Comparison of ENCODE assay signal across 8 mouse cellular contexts in genomic region chr16:17732841-17733340, GRCm38 (mm10). TPM values are rescaled to one million over a fixed set of nuclear protein-coding genes. Genes with fewer than 3 reads are reported as not detected.
DNase-seq lines count a peak whose midpoint lies in the region; ATAC-seq and TF ChIP-seq lines count a peak whose summit lies in the region.

Gene Med15, minus strand, starts transcription at chr16:17732891.

- H3K27me3 ChIP-seq in intestine, embryonic 14.5 days (replicated peaks; ENCODE audit: control insufficient read depth, insufficient read depth, low read length): no peaks in the 10 kb centered on the region

- no peak for DNase-seq in left cerebral cortex, adult 2 months (ENCODE audit: extremely low spot score in 1 of 2, low spot score in 2 of 2)
- DNase-seq in left cerebral cortex, adult 11 months (ENCODE audit: low spot score): no peak
- DNase-seq in gastrocnemius, postnatal 10 days: no peak
- no peak for DNase-seq in intestine, embryonic 14.5 days (ENCODE audit: low spot score)
- DNase-seq in right cerebral cortex, postnatal 36 days (ENCODE audit: low spot score in 2 of 2): no peak

- no peaks in the 10 kb centered on the region for H3K4me1 ChIP-seq in bone marrow, adult 2 months (ENCODE audit: control insufficient read depth, insufficient read depth, low read length)
- no peaks in the 10 kb centered on the region for H3K4me1 ChIP-seq in intestine, embryonic 14.5 days (replicated peaks; ENCODE audit: control insufficient read depth, insufficient read depth, low read length)

- no peak within 1 kb of the TSS for H3K27ac ChIP-seq in left cerebral cortex, adult 2 months
- H3K27ac ChIP-seq in bone marrow, adult 2 months (ENCODE audit: control insufficient read depth, insufficient read depth, low read depth, low read length, poor library complexity): no peak within 1 kb of the TSS
- no peak within 1 kb of the TSS for H3K27ac ChIP-seq in intestine, embryonic 14.5 days (ENCODE audit: low read depth)

- no peak within 1 kb of the TSS for H3K4me2 ChIP-seq in intestine, embryonic 14.5 days (ENCODE audit: low read length)

- intact Hi-C loops in left cerebral cortex, adult 2 months (cut with DNase I): loop anchor here (10.0 kb wide), 1 partner anchor 242 kb away; no protein-coding TSS in a partner anchor

- no peak for TF ChIP-seq CTCF in left cerebral cortex, adult 2 months (IDR thresholded peaks at IDR 0.05)
- TF ChIP-seq CTCF in bone marrow, adult 2 months (IDR thresholded peaks at IDR 0.05; ENCODE audit: control insufficient read depth, insufficient read depth, low read length): no peak

- H3K9me3 ChIP-seq in intestine, embryonic 14.5 days (ENCODE audit: control insufficient read depth, low read length): no peaks in the 10 kb centered on the region

- 42% methylated on average over 3 of the region's 3 CpGs for WGBS in bone marrow, adult 2 months
- 19% methylated on average over 3 of the region's 3 CpGs for WGBS in intestine, embryonic 14.5 days

- H3K4me3 ChIP-seq in left cerebral cortex, adult 2 months: no peak within 1 kb of the TSS
- no peak within 1 kb of the TSS for H3K4me3 ChIP-seq in bone marrow, adult 2 months (replicated peaks; ENCODE audit: control insufficient read depth, low read depth, low read length)
- H3K4me3 ChIP-seq in intestine, embryonic 14.5 days (ENCODE audit: low read depth, low read length): no peak within 1 kb of the TSS

- ATAC-seq in intestine, embryonic 14.5 days (replicated peaks; ENCODE audit: low FRiP score, low TSS enrichment, low read depth): no peak
- no peak for ATAC-seq in megakaryocyte progenitor cell, adult 5-6 weeks (replicated peaks; ENCODE audit: poor library complexity)
- ATAC-seq in cerebellum, adult (ENCODE audit: insufficient number of reproducible peaks, low FRiP score, low TSS enrichment): no peak

- no peak for TF ChIP-seq POLR2A in bone marrow, adult 2 months (IDR thresholded peaks at IDR 0.05; ENCODE audit: borderline replicate concordance, control insufficient read depth, low read depth, low read length)

- no peaks in the 10 kb centered on the region for H3K36me3 ChIP-seq in intestine, embryonic 14.5 days (ENCODE audit: control insufficient read depth, insufficient read depth, low read length)

- no peak within 1 kb of the TSS for H3K9ac ChIP-seq in intestine, embryonic 14.5 days (ENCODE audit: low read length)

RNA-seq across cellular contexts. Expression of gene Med15, which starts in this region (rescaled TPM):
- 10 to 100 TPM; 76.9 to 83.4 TPM for total RNA-seq in left cerebral cortex, adult 2 months (2021)
- 22.5 and 38.0 TPM in 2 replicates for polyA plus RNA-seq in bone marrow, adult 2 months (2011; ENCODE audit: insufficient read depth, insufficient read length, low replicate concordance, missing spikeins)
- 10 to 100 TPM; 24.5 to 34.9 TPM for total RNA-seq in gastrocnemius, postnatal 10 days (2021)
- polyA plus RNA-seq in intestine, embryonic 14.5 days (2014; fragmentation: Nextera tagmentation; extraction: Ambion mirVana): 41.5 and 45.7 TPM in 2 replicates
- 42.7 and 43.0 TPM in 2 replicates for total RNA-seq in megakaryocyte progenitor cell, adult 5-6 weeks (2015)
- 15.5 and 26.5 TPM in 2 replicates for total RNA-seq in megakaryocyte progenitor cell, adult 5-6 weeks (2017)
